Mouse (Mus musculus) small intestine, adult 2 months (tissue): Measurements from ENCODE around the gene Stk10.

Experiments used
- CTCF ChIP-seq: fragments of 200-500 bp; IDR thresholded peaks from 2 replicates; pipeline ENCODE4 v1.5.1; 2012; ENCODE audit warnings: low read depth, mild to moderate bottlenecking, control low read depth, inconsistent platforms, low read length, moderate library complexity, mixed read lengths; ENCODE audit not compliant: insufficient replicate concordance, insufficient read length; ENCODE audit errors: extremely low read depth
- POLR2A ChIP-seq: fragments of 200-500 bp; IDR thresholded peaks from 2 replicates; pipeline ENCODE4 v1.6.1; 2012; ENCODE audit warnings: low read depth, mild to moderate bottlenecking, control low read depth, inconsistent platforms, low read length, moderate library complexity

GRCm38 (mm10) chr11:32567000-32567855, 34.1 kb downstream of the Stk10 start:
- no peak for TF ChIP-seq CTCF
- TF ChIP-seq POLR2A: no peak
